Mouse (Mus musculus) CD8-positive naive resting alpha-beta T cell, adult 57 days (primary cell): ENCODE results near the gene Kdm4c. TPM values are rescaled to one million over a fixed set of nuclear protein-coding genes. Genes with fewer than 3 reads are reported as not detected.

Source experiments
- total RNA-seq: library from RNA; stranded (reverse); gene quantifications from one replicate; pipeline ENCODE4 v1.2.4, GENCODE M21; 2023

The Kdm4c gene
- 41.9 TPM for total RNA-seq

DNA sequence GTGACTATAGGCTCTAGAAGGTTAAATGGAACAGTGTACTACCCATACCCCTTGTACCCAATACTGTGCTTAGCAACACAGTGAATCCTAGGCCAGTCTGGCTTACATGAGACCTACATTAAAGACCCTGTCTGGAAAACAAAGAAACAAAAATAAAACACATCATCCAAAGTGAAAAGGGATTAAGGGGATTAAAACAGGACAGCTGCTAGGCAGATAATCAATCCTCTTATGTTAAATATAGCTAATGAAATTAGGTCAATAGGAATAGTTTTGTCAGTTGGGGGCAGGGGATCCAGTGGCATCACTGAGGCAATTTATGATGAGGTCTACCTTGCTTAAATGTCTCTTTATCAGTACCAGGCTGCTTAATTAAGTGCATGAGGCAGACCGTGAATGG, at the start of gene Kdm4c:
Gene Kdm4c, plus strand, starts transcription at position 322 of the 400 bp plus-strand sequence.

Other genes with a start within 250 kb of the Kdm4c start
- not detected for gene Frmd3, start 229.1 kb upstream of the Kdm4c start, total RNA-seq